Mouse (Mus musculus) lung, postnatal 4 days (tissue): ENCODE measurements around the gene Alg3.

Source experiments
- DNase-seq, 2 experiments: peaks; one replicate each; pipeline ENCODE4 v3.0.0; 2021

Alg3 gene

GRCm38 (mm10) chr16:20611357-20612227 is at the start of gene Alg3, which contains the start of the genes Eef1akmt4 and Gm49333:
Gene Alg3, minus strand, starts transcription at chr16:20611735.
Gene Eef1akmt4, plus strand, starts transcription at chr16:20611593.
Gene Gm49333, plus strand, starts transcription at chr16:20611610.
- DNase-seq, result peak; percentile 90 to 92

- DNase-seq, result no peak
These were observed 46.1 kb upstream of the Alg3 start for GRCm38 (mm10) chr16:20657661-20658060.

- no peak for DNase-seq
These were observed 41.8 kb upstream of the Alg3 start for GRCm38 (mm10) chr16:20653315-20653714.

- DNase-seq, result no peak
These were observed 40.4 kb upstream of the Alg3 start for GRCm38 (mm10) chr16:20651947-20652310.

GRCm38 (mm10) chr16:20651076-20651946 is 39.8 kb upstream of the Alg3 start, which contains the start of gene Psmd2:
Gene Psmd2, plus strand, starts transcription at chr16:20651652.
- peak; percentile 97 to 98 for DNase-seq

GRCm38 (mm10) chr16:20643911-20644310 is 32.4 kb upstream of the Alg3 start:
- no peak for DNase-seq

GRCm38 (mm10) chr16:20642161-20642560 is 30.6 kb upstream of the Alg3 start:
- peak; percentile 68 to 79 for DNase-seq

- DNase-seq, result no peak
These were observed 26.8 kb upstream of the Alg3 start for GRCm38 (mm10) chr16:20638367-20638766.

- no peak for DNase-seq
These were observed 25.9 kb upstream of the Alg3 start for GRCm38 (mm10) chr16:20637410-20637809.

GRCm38 (mm10) chr16:20629731-20630634 is 18.4 kb upstream of the Alg3 start, which contains the start of gene Ece2:
Gene Ece2, plus strand, starts transcription at chr16:20629828.
- DNase-seq, result peak; percentile 8 to 29

GRCm38 (mm10) chr16:20628871-20629391 is 17.4 kb upstream of the Alg3 start:
- DNase-seq, result no peak

- no peak for DNase-seq
These were observed 11.7 kb upstream of the Alg3 start for GRCm38 (mm10) chr16:20623211-20623610.

GRCm38 (mm10) chr16:20621991-20622685 is 10.6 kb upstream of the Alg3 start:
- peak; percentile 61 to 69 for DNase-seq

GRCm38 (mm10) chr16:20621191-20621990 is 9.9 kb upstream of the Alg3 start, which contains the start of gene Camk2n2:
Gene Camk2n2, minus strand, starts transcription at chr16:20621287.
- peak; percentile 64 to 71 for DNase-seq

GRCm38 (mm10) chr16:20620751-20621190 is 9.2 kb upstream of the Alg3 start:
- DNase-seq, result no peak

GRCm38 (mm10) chr16:20620399-20620735 is 8.8 kb upstream of the Alg3 start:
- DNase-seq, result no peak

- peak; percentile 33 to 40 for DNase-seq
These were observed 8.2 kb upstream of the Alg3 start for GRCm38 (mm10) chr16:20619541-20620398.

- peak; percentile 82 to 87 for DNase-seq
These were observed 806 bp downstream of the Alg3 start for GRCm38 (mm10) chr16:20610501-20611356.
